Mouse (Mus musculus): Measurements from ENCODE around the gene Hist1h2af. TPM values are rescaled to one million over a fixed set of nuclear protein-coding genes. Genes with fewer than 3 reads are reported as not detected.
"Not testable (repeated sequence)": the region's sequence is repeated elsewhere in the genome, so short reads cannot be mapped to it uniquely, and the experiment has no call there.

Hist1h2af gene
- polyA plus RNA-seq, 1 experiment from 2014 or later, result not detected

GRCm38 (mm10) chr13:23541497-23541896 is 7.8 kb downstream of the Hist1h2af start:
- no peaks in the 10 kb centered on the region for H3K27me3 ChIP-seq (replicated peaks)
- H3K9me3 ChIP-seq, result no peaks in the 10 kb centered on the region
- ATAC-seq (replicated peaks), result no peak
- peaks cover 5% of the 10 kb centered on the region for H3K4me1 ChIP-seq
- H3K27ac ChIP-seq, result no peak overlapping the region
- H3K36me3 ChIP-seq (replicated peaks), result no peaks in the 10 kb centered on the region
- no peak overlapping the region for H3K4me2 ChIP-seq
- no peak overlapping the region for H3K9ac ChIP-seq
- no peak overlapping the region for H3K4me3 ChIP-seq
- WGBS, result 88% methylated on average over 3 of the region's 3 CpGs

GRCm38 (mm10) chr13:23542225-23542980 is 8.7 kb downstream of the Hist1h2af start:
- H3K4me2 ChIP-seq, result peak overlapping the region; percentile 86
- ATAC-seq (replicated peaks); H3K9me3 ChIP-seq; H3K27me3 ChIP-seq (replicated peaks); H3K4me1 ChIP-seq; H3K36me3 ChIP-seq (replicated peaks): not testable (repeated sequence)
- 5% methylated on average over 3 of the region's 3 CpGs for WGBS
- peak overlapping the region; percentile 41 for H3K9ac ChIP-seq
- H3K4me3 ChIP-seq, result peak overlapping the region; percentile 45
- peak overlapping the region; percentile 72; the same call in 1 of the 2 replicates for H3K27ac ChIP-seq

- Histone ChIP-seq H3K9ac (peak within 1 kb of the TSS; percentile 58), H3K4me3 (peak within 1 kb of the TSS; percentile 52), H3K27ac (peak within 1 kb of the TSS; percentile 91), H3K4me2 (peak within 1 kb of the TSS; percentile 86)
- under 1% methylated on average over 32 of the region's 42 CpGs for WGBS
- not testable (repeated sequence) for H3K36me3 ChIP-seq (replicated peaks); H3K27me3 ChIP-seq (replicated peaks); H3K9me3 ChIP-seq; H3K4me1 ChIP-seq
- ATAC-seq (replicated peaks), result peak; percentile 88
Measured at GRCm38 (mm10) chr13:23542999-23543607, 9.4 kb downstream of the Hist1h2af start, which contains the start of gene Hist1h2bh. Gene Hist1h2bh (minus strand): TSS chr13:23543392.

- peak within 1 kb of the TSS; percentile 91 for H3K27ac ChIP-seq
- peak; percentile 97 for ATAC-seq (replicated peaks)
- H3K4me2 ChIP-seq, result peak within 1 kb of the TSS; percentile 86
- peak within 1 kb of the TSS; percentile 52 for H3K4me3 ChIP-seq
- no peaks in the 10 kb centered on the region for H3K27me3 ChIP-seq (replicated peaks)
- H3K4me1 ChIP-seq, result peaks cover 5% of the 10 kb centered on the region
- no peaks in the 10 kb centered on the region for H3K36me3 ChIP-seq (replicated peaks)
- peak within 1 kb of the TSS; percentile 58 for H3K9ac ChIP-seq
- WGBS, result 1% methylated on average over 31 of the region's 45 CpGs
- H3K9me3 ChIP-seq, result no peaks in the 10 kb centered on the region
Measured at GRCm38 (mm10) chr13:23543965-23544786, 10.5 kb downstream of the Hist1h2af start, which contains the start of gene Hist1h3f. Gene Hist1h3f (plus strand): TSS chr13:23544052.

GRCm38 (mm10) chr13:23544787-23545120 is 11.0 kb downstream of the Hist1h2af start:
- H3K9ac ChIP-seq, result 0 out of 2 replicates have a peak overlapping the region, but pooled peaks have one; percentile 37
- WGBS, result 0% methylated on average over 14 of the region's 14 CpGs
- H3K27me3 ChIP-seq (replicated peaks); H3K9me3 ChIP-seq; H3K4me1 ChIP-seq; H3K36me3 ChIP-seq (replicated peaks): not testable (repeated sequence)
- peak; percentile 56 for ATAC-seq (replicated peaks)
- H3K4me3 ChIP-seq, result peak overlapping the region; percentile 52
- peak overlapping the region; percentile 86 for H3K4me2 ChIP-seq
- H3K27ac ChIP-seq, result peak overlapping the region; percentile 91

GRCm38 (mm10) chr13:23546694-23547093 is 13.0 kb downstream of the Hist1h2af start:
- Histone ChIP-seq H3K9ac (no peak overlapping the region), H3K36me3 (replicated peaks) (no peaks in the 10 kb centered on the region), H3K4me3 (no peak overlapping the region), H3K4me2 (no peak overlapping the region), H3K4me1 (peaks cover 13% of the 10 kb centered on the region), H3K9me3 (no peaks in the 10 kb centered on the region), H3K27ac (no peak overlapping the region), H3K27me3 (replicated peaks) (no peaks in the 10 kb centered on the region)
- WGBS, result 85% methylated on average over 5 of the region's 5 CpGs
- ATAC-seq (replicated peaks), result no peak

- peaks cover 28% of the 10 kb centered on the region for H3K4me1 ChIP-seq
- peak overlapping the region; percentile 81 for H3K27ac ChIP-seq
- no peaks in the 10 kb centered on the region for H3K27me3 ChIP-seq (replicated peaks)
- ATAC-seq (replicated peaks), result no peak
- H3K36me3 ChIP-seq (replicated peaks), result no peaks in the 10 kb centered on the region
- peak overlapping the region; percentile 55 for H3K9ac ChIP-seq
- peak overlapping the region; percentile 42 for H3K4me3 ChIP-seq
- no peaks in the 10 kb centered on the region for H3K9me3 ChIP-seq
- 9% methylated on average over 3 of the region's 3 CpGs for WGBS
- peak overlapping the region; percentile 62 for H3K4me2 ChIP-seq
Measured at GRCm38 (mm10) chr13:23550761-23551145, 17.0 kb downstream of the Hist1h2af start.

- Histone ChIP-seq H3K4me2 (peak within 1 kb of the TSS; percentile 62), H3K4me3 (peak within 1 kb of the TSS; percentile 42), H3K4me1 (peaks cover 28% of the 10 kb centered on the region), H3K9ac (peak within 1 kb of the TSS; percentile 55), H3K27ac (peak within 1 kb of the TSS; percentile 81)
- WGBS, result under 1% methylated on average over 47 of the region's 47 CpGs
- H3K36me3 ChIP-seq (replicated peaks); H3K9me3 ChIP-seq; H3K27me3 ChIP-seq (replicated peaks): not testable (repeated sequence)
- peak; percentile 91 for ATAC-seq (replicated peaks)
Measured at GRCm38 (mm10) chr13:23551146-23551834, 17.6 kb downstream of the Hist1h2af start, which contains the start of gene Hist1h4f. Gene Hist1h4f (minus strand): TSS chr13:23551648.

- Histone ChIP-seq H3K27ac (peak overlapping the region; percentile 81), H3K4me3 (peak overlapping the region; percentile 42), H3K4me1 (peaks cover 34% of the 10 kb centered on the region), H3K36me3 (replicated peaks) (no peaks in the 10 kb centered on the region), H3K27me3 (replicated peaks) (no peaks in the 10 kb centered on the region), H3K4me2 (peak overlapping the region; percentile 62), H3K9ac (no peak overlapping the region), H3K9me3 (no peaks in the 10 kb centered on the region)
- WGBS, result 51% methylated on average over 8 of the region's 8 CpGs
- no peak for ATAC-seq (replicated peaks)
Measured at GRCm38 (mm10) chr13:23551931-23552914, 18.5 kb downstream of the Hist1h2af start.

GRCm38 (mm10) chr13:23552962-23553361 is 19.3 kb downstream of the Hist1h2af start, which contains the start of gene Hist1h1d:
Gene Hist1h1d (plus strand): TSS chr13:23553262.
- Histone ChIP-seq H3K4me3 (no peak within 1 kb of the TSS), H3K9ac (no peak within 1 kb of the TSS), H3K36me3 (replicated peaks) (no peaks in the 10 kb centered on the region), H3K9me3 (no peaks in the 10 kb centered on the region), H3K27me3 (replicated peaks) (no peaks in the 10 kb centered on the region), H3K27ac (peak within 1 kb of the TSS; percentile 85; the same call in 1 of the 2 replicates), H3K4me1 (peaks cover 34% of the 10 kb centered on the region), H3K4me2 (peak within 1 kb of the TSS; percentile 99; the same call in 1 of the 2 replicates)
- no peak for ATAC-seq (replicated peaks)

GRCm38 (mm10) chr13:23554393-23554792 is 20.7 kb downstream of the Hist1h2af start:
- H3K4me3 ChIP-seq, result peak overlapping the region; percentile 51
- H3K36me3 ChIP-seq (replicated peaks), result no peaks in the 10 kb centered on the region
- peaks cover 34% of the 10 kb centered on the region for H3K4me1 ChIP-seq
- no peaks in the 10 kb centered on the region for H3K27me3 ChIP-seq (replicated peaks)
- no peak for ATAC-seq (replicated peaks)
- H3K9ac ChIP-seq, result peak overlapping the region; percentile 53; the same call in 1 of the 2 replicates
- H3K27ac ChIP-seq, result peak overlapping the region; percentile 85
- peak overlapping the region; percentile 99 for H3K4me2 ChIP-seq
- WGBS, result 25% methylated on average over 9 of the region's 9 CpGs
- H3K9me3 ChIP-seq, result no peaks in the 10 kb centered on the region
